Mouse (Mus musculus) ES-E14 (cell line): ENCODE results near the gene Pou6f1. TPM values are rescaled to one million over a fixed set of nuclear protein-coding genes. Genes with fewer than 3 reads are reported as not detected.
A peak's percentile ranks its signal among the peaks of the same experiment; 100 is the strongest.

Source experiments
- DNase-seq: peaks from one replicate; pipeline ENCODE4 v3.0.0-alpha.2; 2013; ENCODE audit warnings: low read depth, low spot score
- H3K27ac ChIP-seq: 2 replicates; pipeline ENCODE4 v1.5.1; 2012; ENCODE audit warnings: low read depth, mild to moderate bottlenecking, low read length, moderate library complexity, mixed read lengths; ENCODE audit not compliant: poor library complexity, insufficient read depth, severe bottlenecking
- H3K36me3 ChIP-seq: 2 replicates; pipeline ENCODE4 v1.6.1; 2012; ENCODE audit warnings: mild to moderate bottlenecking, low read length, moderate library complexity, mixed read lengths; ENCODE audit not compliant: control insufficient read depth, poor library complexity, insufficient read depth, severe bottlenecking
- H3K4me1 ChIP-seq, 2 experiments: fragments of 150-350 bp in 1 of 2; sonication (generic) in 1 of 2; 2 replicates each; pipeline ENCODE4 v1.6.1; 2012; ENCODE audit warnings: low read length in 2 of 2, mild to moderate bottlenecking in 1 of 2, mixed read lengths in 1 of 2; ENCODE audit not compliant: control insufficient read depth in 2 of 2, insufficient read depth in 2 of 2, poor library complexity in 1 of 2
- H3K4me3 ChIP-seq, 2 experiments: fragments of 150-350 bp in 1 of 2; sonication (generic) in 1 of 2; 2 replicates each; pipeline ENCODE4 v1.5.1; 2012; ENCODE audit warnings: low read length in 2 of 2, low read depth in 1 of 2, mild to moderate bottlenecking in 1 of 2, mixed read lengths in 1 of 2; ENCODE audit not compliant: insufficient read depth in 1 of 2, poor library complexity in 1 of 2, severe bottlenecking in 1 of 2
- H3K9ac ChIP-seq: 2 replicates; pipeline ENCODE4 v1.6.1; 2012; ENCODE audit warnings: low read depth, mild to moderate bottlenecking, low read length, mixed read lengths; ENCODE audit not compliant: poor library complexity, insufficient read depth, severe bottlenecking
- H3K9me3 ChIP-seq: fragments of 150-350 bp; sonication (generic); 2 replicates; pipeline ENCODE4 v1.6.1; 2012; ENCODE audit warnings: low read depth, mild to moderate bottlenecking, low read length; ENCODE audit not compliant: control insufficient read depth, insufficient read depth
- CHD2 ChIP-seq: IDR thresholded peaks from 2 replicates; pipeline ENCODE4 v1.6.1; 2014; ENCODE audit warnings: mild to moderate bottlenecking, low read depth, low read length, inconsistent platforms
- HCFC1 ChIP-seq: IDR thresholded peaks from 2 replicates; pipeline ENCODE4 v1.6.1; 2012; ENCODE audit warnings: low read length, inconsistent platforms, borderline replicate concordance; ENCODE audit not compliant: insufficient read depth
- MAFK ChIP-seq: IDR thresholded peaks from 2 replicates; pipeline ENCODE4 v1.6.1; 2014; ENCODE audit warnings: mild to moderate bottlenecking, low read depth, low read length, inconsistent platforms; ENCODE audit not compliant: insufficient read depth
- ZC3H11A ChIP-seq: IDR thresholded peaks from 2 replicates; pipeline ENCODE4 v1.6.1; 2012; ENCODE audit warnings: low read depth, mild to moderate bottlenecking, inconsistent platforms, low read length, borderline replicate concordance
- ZNF384 ChIP-seq: IDR thresholded peaks from 2 replicates; pipeline ENCODE4 v1.6.1; 2012; ENCODE audit warnings: low read depth, low read length, inconsistent platforms
- in situ Hi-C, 2 experiments: fragments of 600-800 bp; cut with MboI; formaldehyde crosslinking; loops; one replicate each; pipeline ENCODE4 v1.15.1; 2025; ENCODE audit warnings: low sequenced_read_pairs in 2 of 2, inconsistent platforms in 1 of 2; ENCODE audit not compliant: unreplicated experiment in 2 of 2
- total RNA-seq: library from RNA; depleted of rRNA; stranded (reverse); fragments of 300-350 nt; gene quantifications from 2 replicates; pipeline ENCODE4 v1.2.3, GENCODE M21; 2012

Pou6f1 gene
- total RNA-seq, 1 experiment, result 4.1 TPM

DNA sequence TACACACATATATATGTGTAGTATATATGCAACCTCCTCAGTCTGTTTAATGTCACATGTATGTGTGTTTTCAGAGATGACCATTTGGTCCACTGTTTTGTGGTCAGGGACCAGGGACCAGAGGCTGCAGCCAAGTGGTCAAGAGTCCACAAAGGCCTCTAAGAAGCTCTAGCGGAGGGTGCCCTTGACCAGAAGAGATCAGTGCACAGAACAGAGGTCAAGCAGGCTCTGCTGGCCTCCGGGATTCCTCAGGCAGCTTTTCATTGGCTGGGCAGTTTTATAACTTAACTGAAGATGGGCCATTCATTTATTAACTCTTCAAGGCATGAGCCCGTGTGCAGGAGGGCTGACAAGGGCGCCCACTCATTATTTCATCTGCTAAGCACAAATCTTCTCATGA, 12.6 kb downstream of the Pou6f1 start:
- TF ChIP-seq MAFK (no peak), ZNF384 (no peak), HCFC1 (no peak), ZC3H11A (no peak), CHD2 (no peak)
- no peak for DNase-seq
- H3K36me3 ChIP-seq, result no peaks in the 10 kb centered on the region
- in situ Hi-C loops, result no loop called here
- H3K9ac ChIP-seq, result no peak overlapping the region
- H3K4me3 ChIP-seq, result no peak overlapping the region
- H3K9me3 ChIP-seq, result no peaks in the 10 kb centered on the region
- no peak overlapping the region for H3K27ac ChIP-seq
- no peaks in the 10 kb centered on the region for H3K4me1 ChIP-seq

DNA sequence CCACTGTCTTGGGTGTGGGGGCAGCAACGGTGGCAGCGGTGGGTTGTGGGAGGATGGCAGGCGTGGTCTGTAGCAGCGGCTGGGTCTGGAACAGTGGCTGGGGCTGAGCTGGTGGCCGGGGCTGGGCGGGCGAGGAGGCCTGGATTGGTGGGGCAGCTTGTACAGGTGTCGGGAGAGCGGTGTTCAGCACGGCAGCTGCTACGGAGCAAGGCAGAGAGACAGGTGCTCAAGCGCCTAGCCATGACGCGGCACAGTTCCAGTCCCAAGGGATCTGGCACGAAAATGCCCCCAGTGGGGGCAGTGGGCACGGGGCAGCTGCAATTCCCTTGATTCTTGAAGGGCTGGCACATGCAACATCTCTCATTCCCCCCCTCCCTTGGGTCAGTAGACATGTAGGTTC, 13.9 kb downstream of the Pou6f1 start:
- TF ChIP-seq ZC3H11A, result no peak
- no peak for TF ChIP-seq CHD2
- no peak for TF ChIP-seq ZNF384
- TF ChIP-seq HCFC1, result no peak
- Histone ChIP-seq H3K36me3 (no peaks in the 10 kb centered on the region), H3K9ac (no peak overlapping the region), H3K4me3 (no peak overlapping the region), H3K9me3 (no peaks in the 10 kb centered on the region), H3K27ac (no peak overlapping the region), H3K4me1 (no peaks in the 10 kb centered on the region)
- in situ Hi-C loops, result no loop called here
- no peak for DNase-seq

DNA sequence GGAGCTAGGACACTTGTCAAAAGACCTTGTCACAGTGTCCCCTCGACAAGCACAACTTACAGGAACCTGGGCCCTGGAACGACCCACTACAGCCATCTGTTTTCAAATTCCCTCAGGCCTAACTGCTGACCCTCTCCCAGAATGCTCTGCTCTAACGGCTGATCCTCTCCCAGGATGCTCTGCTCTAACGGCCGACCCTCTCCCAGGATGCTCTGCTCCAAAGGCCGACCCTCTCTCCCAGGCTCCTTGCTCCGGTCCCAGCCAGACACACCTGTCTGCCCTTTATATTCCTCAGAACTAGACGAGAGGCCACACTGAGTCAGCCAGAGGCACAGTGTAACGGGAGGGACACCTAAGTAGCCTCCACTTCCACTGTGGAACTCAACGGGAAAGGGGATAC, 19.7 kb downstream of the Pou6f1 start:
- no peaks in the 10 kb centered on the region for H3K9me3 ChIP-seq
- TF ChIP-seq ZC3H11A, result no peak
- no peak for TF ChIP-seq MAFK
- no peak for TF ChIP-seq ZNF384
- no peak for TF ChIP-seq HCFC1
- no peak for TF ChIP-seq CHD2
- DNase-seq, result no peak
- H3K4me3 ChIP-seq, result peak overlapping the region; percentile 39 to 58; a peak in 3 of 4 replicates
- peaks cover 0 to 6% of the 10 kb centered on the region in 2 experiments; a peak in 2 of 4 replicates for H3K4me1 ChIP-seq
- peaks cover 5% of the 10 kb centered on the region; the same call in 1 of the 2 replicates for H3K36me3 ChIP-seq
- in situ Hi-C loops, result no loop called here
- H3K27ac ChIP-seq, result no peak overlapping the region; the same call in 1 of the 2 replicates
- H3K9ac ChIP-seq, result peak overlapping the region; percentile 74

DNA sequence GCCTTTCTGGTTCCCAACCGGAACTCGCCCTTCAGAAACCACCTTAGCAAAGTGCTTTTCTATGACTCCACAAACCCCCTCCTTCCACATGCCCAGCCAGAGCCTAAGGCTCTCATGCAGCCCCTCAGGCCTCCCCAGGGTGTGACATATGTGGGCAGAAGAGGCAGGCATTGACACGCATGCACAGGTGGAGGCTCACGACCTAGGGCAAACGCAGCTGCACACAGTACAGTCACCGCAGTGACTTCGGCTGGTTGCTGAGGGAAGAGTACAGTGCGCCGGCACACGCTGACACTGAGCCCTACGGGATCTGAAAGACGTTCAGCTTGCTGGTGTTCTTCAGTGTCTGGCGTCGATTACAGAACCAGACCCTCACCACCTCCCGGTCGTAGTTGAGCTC, 21.8 kb downstream of the Pou6f1 start:
- H3K27ac ChIP-seq, result peak overlapping the region; percentile 12; the same call in 1 of the 2 replicates
- peak overlapping the region in 1 of 2 experiments; percentile 12; a peak in 2 of 4 replicates for H3K4me3 ChIP-seq
- TF ChIP-seq MAFK (no peak), CHD2 (no peak), HCFC1 (no peak)
- DNase-seq, result no peak
- H3K9me3 ChIP-seq, result no peaks in the 10 kb centered on the region
- H3K36me3 ChIP-seq, result peaks cover 5% of the 10 kb centered on the region; the same call in 1 of the 2 replicates
- in situ Hi-C loops, result no loop called here
- H3K9ac ChIP-seq, result 0 out of 2 replicates have a peak overlapping the region, but pooled peaks have one; percentile 10
- H3K4me1 ChIP-seq, result peaks cover 0 to 6% of the 10 kb centered on the region in 2 experiments; a peak in 2 of 4 replicates

DNA sequence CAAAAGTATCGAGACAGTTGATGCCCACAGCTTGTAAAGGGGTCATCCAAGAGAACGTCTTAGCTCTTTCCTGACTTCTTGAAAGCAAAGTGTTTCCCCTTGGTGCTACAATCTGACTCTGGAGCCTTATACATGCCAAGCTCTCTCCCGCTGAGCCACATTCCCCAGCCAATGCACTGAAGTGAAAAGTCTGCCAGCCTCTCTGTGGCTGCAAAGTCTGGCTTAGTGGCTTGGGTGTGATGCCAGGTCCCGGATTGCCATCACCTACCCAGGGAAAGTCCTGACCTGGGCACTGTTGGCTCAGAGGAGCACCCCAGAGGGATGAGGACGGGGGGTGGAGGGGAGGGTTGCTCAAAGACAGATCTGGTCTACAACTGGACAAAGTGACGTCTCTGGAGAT, 23.0 kb downstream of the Pou6f1 start:
- no peak overlapping the region for H3K9ac ChIP-seq
- peaks cover 5% of the 10 kb centered on the region; the same call in 1 of the 2 replicates for H3K36me3 ChIP-seq
- in situ Hi-C loops, result no loop called here
- no peak for DNase-seq
- H3K9me3 ChIP-seq, result no peaks in the 10 kb centered on the region
- peaks cover 0 to 6% of the 10 kb centered on the region in 2 experiments; a peak in 2 of 4 replicates for H3K4me1 ChIP-seq
- TF ChIP-seq CHD2, result no peak
- TF ChIP-seq ZNF384, result no peak
- no peak for TF ChIP-seq HCFC1
- TF ChIP-seq ZC3H11A, result no peak
- TF ChIP-seq MAFK, result no peak
- H3K27ac ChIP-seq, result no peak overlapping the region
- no peak overlapping the region for H3K4me3 ChIP-seq
